In the genomic region with DNA sequence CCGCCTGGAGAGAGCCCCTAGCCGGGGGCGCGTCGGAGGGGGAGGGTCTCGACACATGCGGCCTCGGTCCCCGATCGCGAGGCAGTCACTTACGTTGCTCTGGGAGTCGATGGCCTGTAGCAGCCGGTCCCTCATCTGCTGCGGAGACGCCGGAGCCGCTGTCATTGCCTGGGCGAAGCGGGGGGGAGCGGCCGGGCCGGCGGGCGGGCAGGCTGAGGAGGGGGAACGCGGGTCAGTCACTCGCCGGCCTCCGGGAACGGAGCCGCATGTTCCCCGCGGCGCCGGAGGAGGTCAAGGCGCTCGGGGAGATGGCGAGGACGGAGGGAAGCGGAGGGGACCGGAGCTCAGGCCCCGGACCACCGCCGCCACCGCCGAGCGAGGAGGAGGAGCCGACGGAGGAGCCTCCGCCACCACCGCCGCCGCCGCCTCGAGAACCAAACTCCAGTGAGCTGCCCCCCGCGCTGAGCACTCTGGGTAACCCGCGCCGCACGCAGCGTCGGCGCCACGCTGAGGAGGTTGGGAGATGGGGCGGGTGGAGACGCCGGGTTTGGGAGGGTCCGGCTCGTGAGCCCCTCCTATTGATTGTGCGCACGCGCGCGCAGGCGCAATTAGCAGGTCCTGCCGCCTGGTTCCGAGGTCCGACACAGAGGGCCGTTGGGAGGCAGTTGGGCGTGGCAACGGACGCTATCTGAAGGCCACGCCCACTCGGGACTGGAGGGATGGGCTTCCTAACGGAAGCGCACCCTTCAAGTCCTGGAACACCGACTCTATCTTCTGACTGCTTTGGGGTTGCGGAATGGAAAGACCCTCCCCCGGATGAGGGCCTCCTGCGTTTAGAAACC, we compare ENCODE assay signal across 8 mouse cellular contexts. TPM values are rescaled to one million over a fixed set of nuclear protein-coding genes. Genes with fewer than 3 reads are reported as not detected.
A peak's percentile ranks its signal among the peaks of the same experiment; 100 is the strongest.
DNase-seq lines count a peak whose midpoint lies in the region; ATAC-seq lines count a peak whose summit lies in the region.

A gene (minus strand): TSS at position 469 of the 842 bp plus-strand sequence.

- peaks cover 4% of the 10 kb centered on the region; the same call in 1 of the 2 replicates for H3K36me3 ChIP-seq in hindbrain, embryonic 16.5 days (ENCODE audit: control insufficient read depth, insufficient read depth, low read length)
- no peaks in the 10 kb centered on the region for H3K36me3 ChIP-seq in macrophage (ENCODE audit: inconsistent target)

- peak within 1 kb of the TSS; percentile 94 for H3K9ac ChIP-seq in hindbrain, embryonic 16.5 days (ENCODE audit: low read depth, low read length)

- peak within 1 kb of the TSS; percentile 94 for H3K4me2 ChIP-seq in hindbrain, embryonic 16.5 days (ENCODE audit: low read length)

- ATAC-seq in hindbrain, embryonic 16.5 days: peak; percentile 95

- H3K27ac ChIP-seq in hindbrain, embryonic 16.5 days (ENCODE audit: low read depth, low read length): peak within 1 kb of the TSS; percentile 92
- H3K27ac ChIP-seq in macrophage: peak within 1 kb of the TSS; percentile 69

- peak; percentile 100 for DNase-seq in WW6 (ENCODE audit: low read depth, low spot score)
- DNase-seq in cerebellum, postnatal 4 days (ENCODE audit: low spot score in 2 of 2): peak; percentile 92 to 96
- peak; percentile 98 for DNase-seq in gastrocnemius, adult 18-20 months (ENCODE audit: low spot score)
- peak; percentile 98 to 99 for DNase-seq in left cerebral cortex, adult 18-20 months (ENCODE audit: low spot score in 2 of 2)
- DNase-seq in right cerebral cortex, adult 18-20 months: peak; percentile 99
- peak; percentile 92 for DNase-seq in urinary bladder, postnatal 10 days (ENCODE audit: low spot score)

- H3K9me3 ChIP-seq in hindbrain, embryonic 16.5 days (ENCODE audit: control insufficient read depth, low read length): no peaks in the 10 kb centered on the region

- under 1% methylated on average over 85 of the region's 92 CpGs for WGBS in hindbrain, embryonic 16.5 days
- under 1% methylated on average over 68 of the region's 92 CpGs for WGBS in macrophage (ENCODE audit: missing documents)

- peak within 1 kb of the TSS; percentile 97 for H3K4me3 ChIP-seq in hindbrain, embryonic 16.5 days (ENCODE audit: low read length)
- peak within 1 kb of the TSS; percentile 87 for H3K4me3 ChIP-seq in macrophage (ENCODE audit: inconsistent target)

- no peaks in the 10 kb centered on the region for H3K27me3 ChIP-seq in hindbrain, embryonic 16.5 days (replicated peaks; ENCODE audit: control insufficient read depth, insufficient read depth, low read length)

- H3K79me2 ChIP-seq in macrophage (ENCODE audit: inconsistent target): peaks cover 66% of the 10 kb centered on the region

- peaks cover 30% of the 10 kb centered on the region for H3K4me1 ChIP-seq in hindbrain, embryonic 16.5 days (ENCODE audit: control insufficient read depth, insufficient read depth, low read depth, low read length)

RNA-seq across cellular contexts. Expression of the gene that starts here (rescaled TPM):
- total RNA-seq in gastrocnemius, adult 18-20 months (2021): 10 to 100 TPM in 1 of 2 experiments, 1 to 10 TPM in 1; 7.4 to 15.8 TPM
- polyA plus RNA-seq in hindbrain, embryonic 16.5 days (2015; fragmentation: Nextera tagmentation; extraction: Ambion mirVana): 15.5 and 17.3 TPM in 2 replicates
- 10 to 100 TPM; 10.2 to 11.2 TPM for total RNA-seq in left cerebral cortex, adult 18-20 months (2021)
- 10 to 100 TPM in 3 of 26 experiments, 1 to 10 TPM in 23; 2.9 to 10.7 (median 7.1) TPM for total RNA-seq in macrophage (2018; cell fraction: chromatin; rRNA removed)
- 1 to 10 TPM; 2.6 to 9.8 (median 7.4) TPM for total RNA-seq in macrophage (2018; cell fraction: cytosol; rRNA removed)
- total RNA-seq in macrophage (2018; cell fraction: nucleus; rRNA removed): 1 to 10 TPM; 3.3 to 9.9 (median 7.1) TPM
- 4.4 to 5.6 TPM (median 4.6 TPM) in 3 replicates for polyA plus RNA-seq in macrophage (2018)

Comparison
In these comparisons a context has a peak if more than half of its experiments do, and no peak if none do; other contexts are left out.
1. Peak in every context shown above with its lines: DNase-seq, ATAC-seq, H3K4me3 ChIP-seq and H3K27ac ChIP-seq.